Mouse (Mus musculus) embryo, embryonic 10 days (tissue): ENCODE data around the gene Tlk1.

Source experiments
- DNase-seq: peaks from one replicate; pipeline ENCODE4 v3.0.0-alpha.2; 2015; ENCODE audit warnings: low spot score

Tlk1 gene

GRCm38 (mm10) chr2:70825371-70826051 is at the start of gene Tlk1:
Gene Tlk1 (minus strand): TSS chr2:70825728.
- DNase-seq, result peak; percentile 90

GRCm38 (mm10) chr2:70875129-70875528 is 49.6 kb upstream of the Tlk1 start:
- DNase-seq, result no peak

GRCm38 (mm10) chr2:70873168-70873567 is 47.6 kb upstream of the Tlk1 start:
- no peak for DNase-seq

- no peak for DNase-seq
Observed at GRCm38 (mm10) chr2:70871466-70872022, 46.0 kb upstream of the Tlk1 start.

GRCm38 (mm10) chr2:70870819-70871218 is 45.3 kb upstream of the Tlk1 start:
- DNase-seq, result no peak

- no peak for DNase-seq
Observed at GRCm38 (mm10) chr2:70869116-70869515, 43.6 kb upstream of the Tlk1 start.

- no peak for DNase-seq
Observed at GRCm38 (mm10) chr2:70867231-70867630, 41.7 kb upstream of the Tlk1 start.

- no peak for DNase-seq
Observed at GRCm38 (mm10) chr2:70862881-70863280, 37.4 kb upstream of the Tlk1 start.

GRCm38 (mm10) chr2:70859740-70860139 is 34.2 kb upstream of the Tlk1 start:
- DNase-seq, result no peak

GRCm38 (mm10) chr2:70856971-70857370 is 31.4 kb upstream of the Tlk1 start:
- DNase-seq, result no peak

GRCm38 (mm10) chr2:70854231-70854888 is 28.8 kb upstream of the Tlk1 start:
- DNase-seq, result no peak

- no peak for DNase-seq
Observed at GRCm38 (mm10) chr2:70853329-70853728, 27.8 kb upstream of the Tlk1 start.

- DNase-seq, result no peak
Observed at GRCm38 (mm10) chr2:70852796-70853221, 27.3 kb upstream of the Tlk1 start.

- DNase-seq, result no peak
Observed at GRCm38 (mm10) chr2:70852186-70852795, 26.8 kb upstream of the Tlk1 start.

- no peak for DNase-seq
Observed at GRCm38 (mm10) chr2:70845871-70846270, 20.3 kb upstream of the Tlk1 start.

- no peak for DNase-seq
Observed at GRCm38 (mm10) chr2:70844694-70845395, 19.3 kb upstream of the Tlk1 start.

GRCm38 (mm10) chr2:70842049-70842618 is 16.6 kb upstream of the Tlk1 start:
- peak; percentile 13 for DNase-seq

- DNase-seq, result no peak
Observed at GRCm38 (mm10) chr2:70838536-70839216, 13.1 kb upstream of the Tlk1 start.

GRCm38 (mm10) chr2:70836306-70836651 is 10.8 kb upstream of the Tlk1 start:
- DNase-seq, result no peak

GRCm38 (mm10) chr2:70835641-70836305 is 10.2 kb upstream of the Tlk1 start:
- no peak for DNase-seq

- DNase-seq, result no peak
Observed at GRCm38 (mm10) chr2:70835209-70835608, 9.7 kb upstream of the Tlk1 start.
